Mouse (Mus musculus) natural killer cell, adult 2 months (primary cell): ENCODE measurements around the gene Snip1.

Source experiments
- DNase-seq, 2 experiments: peaks; one replicate each; pipeline ENCODE4 v3.0.0; 2022; ENCODE audit warnings: low spot score in 2 of 2

The Snip1 gene

DNA sequence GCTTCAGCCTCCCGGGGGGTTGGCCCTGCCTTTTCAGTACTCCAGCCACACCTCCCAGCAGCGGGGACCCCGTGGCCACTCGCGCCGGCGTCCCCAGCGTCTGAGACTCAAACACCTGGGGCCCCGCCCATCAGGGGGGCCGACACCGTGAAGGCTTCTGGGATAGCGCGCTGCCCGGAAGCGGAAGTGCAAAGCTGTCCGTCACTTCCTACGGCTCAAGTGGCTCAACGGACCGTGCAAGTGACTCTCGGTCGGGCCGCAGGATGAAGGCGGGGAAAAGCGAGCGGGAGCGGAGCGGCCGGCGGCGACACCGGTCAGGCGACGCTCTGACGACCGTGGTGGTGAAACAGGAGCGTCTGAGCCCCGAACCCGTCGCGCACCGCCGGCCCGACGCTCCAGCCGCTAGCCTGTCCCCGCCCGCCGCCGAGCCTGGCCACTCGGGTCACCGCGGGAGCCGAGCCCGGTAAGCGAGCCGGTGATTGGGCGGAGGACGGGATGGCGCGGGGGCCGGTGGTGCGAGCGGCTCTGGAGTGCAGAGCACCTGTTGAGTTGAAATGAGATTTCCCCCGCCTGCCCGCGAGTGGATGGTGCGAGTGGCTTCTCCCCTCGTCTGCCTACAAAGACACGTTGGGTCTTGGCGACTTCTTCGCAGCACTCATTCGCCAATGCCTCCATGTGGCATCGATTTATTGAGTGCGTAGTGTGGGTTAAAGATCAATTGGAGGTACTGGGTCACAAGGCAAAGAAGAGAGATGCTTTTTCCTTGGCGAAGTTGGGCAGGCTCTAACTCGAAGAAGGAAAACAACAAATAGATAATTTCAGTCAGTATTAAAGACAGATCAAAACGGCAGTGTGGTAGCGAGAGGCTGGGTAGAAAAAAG lies at the start of gene Snip1:
Snip1 (plus strand) TSS at position 183 of the 881 bp plus-strand sequence.
- peak; percentile 90 to 92 for DNase-seq

DNA sequence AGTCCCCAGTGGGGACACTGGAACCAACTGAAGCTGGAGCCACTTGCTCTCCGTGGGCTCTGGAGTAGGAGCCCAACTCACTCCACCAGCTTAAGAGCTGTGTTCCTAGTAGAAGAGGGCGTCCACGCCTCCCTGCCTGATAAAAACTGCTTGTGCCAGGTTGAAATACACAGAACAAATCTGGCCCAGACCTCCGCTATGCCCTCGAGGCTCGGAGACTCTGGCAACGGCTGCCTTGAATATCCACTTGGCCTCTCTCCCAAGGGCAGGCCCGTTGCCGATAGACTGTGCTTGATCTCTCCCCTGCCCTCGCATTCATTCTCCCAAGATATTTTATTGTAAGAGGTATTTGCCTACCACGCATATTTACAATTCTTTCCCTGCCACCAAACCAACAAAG lies 49.0 kb upstream of the Snip1 start:
- DNase-seq, result no peak

DNA sequence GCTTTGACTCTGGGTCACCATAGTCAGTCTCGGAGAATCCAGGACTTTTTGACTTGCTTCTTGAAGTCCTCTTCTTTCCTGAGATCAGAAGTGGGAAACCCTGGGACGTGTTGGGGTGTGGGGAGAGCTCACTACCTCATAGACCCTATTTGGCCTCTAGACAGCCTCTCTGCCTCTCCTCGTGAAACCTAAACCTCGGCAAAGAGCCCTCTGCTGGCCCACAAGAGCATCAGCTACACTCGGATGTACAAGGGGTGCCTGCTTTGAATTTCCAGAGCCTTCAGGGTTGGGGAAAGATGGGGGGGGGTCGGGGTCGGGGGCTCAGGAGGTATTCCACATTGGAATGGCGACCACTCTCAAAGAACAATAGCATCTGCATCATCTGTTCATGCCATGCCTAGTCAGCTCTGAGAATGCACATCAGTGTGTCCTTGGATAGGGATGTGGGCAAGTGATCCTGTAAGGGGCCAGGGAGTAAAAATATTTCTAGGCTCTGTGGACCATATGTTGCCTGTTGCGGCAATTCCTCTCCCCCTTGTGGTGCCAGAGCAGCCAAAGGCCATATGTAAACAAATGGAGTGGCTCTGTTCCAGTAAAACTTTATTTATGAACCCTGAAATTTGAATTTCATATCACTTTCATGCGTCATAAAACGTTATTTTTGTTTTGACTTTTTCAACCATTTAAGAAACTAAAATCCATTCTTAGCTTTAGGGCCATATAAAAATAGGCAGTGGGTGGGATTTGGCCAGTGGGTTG lies 45.5 kb upstream of the Snip1 start:
- DNase-seq, result no peak

DNA sequence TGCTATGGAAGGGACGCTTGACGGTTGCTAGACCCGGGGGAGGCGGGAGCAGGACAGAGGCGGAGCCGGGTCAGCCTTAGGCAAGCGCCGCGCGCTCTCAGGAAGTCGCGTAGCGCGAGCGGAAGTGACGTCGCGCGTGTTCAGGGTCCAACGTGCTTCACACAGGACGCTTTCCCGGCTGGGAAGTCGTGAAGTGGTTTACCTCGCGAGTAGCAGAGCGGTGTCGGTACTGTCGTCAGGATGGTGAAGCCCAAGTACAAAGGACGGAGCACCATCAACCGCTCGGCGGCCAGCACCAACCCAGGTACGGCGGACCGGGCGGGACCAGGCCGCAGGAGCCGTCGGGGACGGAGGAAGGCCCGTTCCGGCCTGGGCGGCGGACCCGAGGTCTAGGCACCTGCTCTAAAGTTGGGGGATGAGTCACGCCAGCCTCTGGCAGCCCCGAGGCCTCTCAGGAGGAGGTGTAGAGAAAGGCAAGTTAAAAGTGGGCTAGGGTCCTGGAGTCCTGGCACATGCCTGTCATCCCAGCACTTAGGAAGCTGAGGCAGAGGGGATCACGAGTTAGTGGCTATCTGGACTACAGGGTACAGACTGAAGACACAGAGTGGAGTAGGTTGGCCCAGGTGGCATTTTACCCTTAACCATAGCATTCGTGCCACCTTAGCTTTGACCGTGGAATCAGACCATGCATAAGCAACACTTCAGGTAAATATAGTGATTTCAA lies 36.4 kb upstream of the Snip1 start:
- peak; percentile 83 to 87 for DNase-seq

DNA sequence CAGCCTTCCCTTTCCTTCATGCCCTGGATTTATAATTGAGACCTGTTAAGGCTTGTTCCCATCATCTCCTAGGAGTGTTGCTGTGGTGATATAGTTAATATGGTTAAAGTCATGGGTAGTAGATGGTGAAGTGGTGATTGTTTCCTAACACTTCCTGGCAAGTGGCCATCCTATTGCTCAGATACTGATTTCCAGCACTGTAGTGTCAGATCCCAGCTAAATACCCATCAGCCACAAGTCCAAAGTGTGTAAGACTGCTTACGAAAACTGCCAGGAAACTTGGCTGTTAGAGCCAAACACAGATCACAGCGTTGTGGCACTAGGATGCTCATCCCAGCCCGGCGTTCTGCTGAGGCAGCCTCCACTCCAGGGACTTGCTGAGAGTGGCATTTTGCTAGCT lies 32.1 kb upstream of the Snip1 start:
- no peak for DNase-seq

DNA sequence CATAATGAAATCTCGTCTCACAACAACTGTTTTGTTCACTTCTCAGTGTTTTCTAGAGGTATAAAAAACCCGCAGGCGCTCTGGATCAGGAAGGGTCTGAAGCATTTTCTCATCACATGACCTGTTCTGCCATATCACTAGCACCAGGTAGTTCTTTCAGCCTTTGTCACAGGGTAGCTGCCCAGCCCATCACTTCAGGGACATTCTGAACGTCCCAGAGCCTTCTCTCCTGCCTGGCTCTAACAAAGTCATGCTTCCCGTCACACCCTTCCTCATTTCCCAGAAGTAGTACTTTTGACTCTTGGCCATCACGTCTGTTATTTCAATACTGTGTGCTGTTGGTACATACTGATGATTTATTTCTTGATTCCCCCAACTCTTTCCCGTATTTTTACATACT lies 22.0 kb upstream of the Snip1 start:
- DNase-seq, result no peak

DNA sequence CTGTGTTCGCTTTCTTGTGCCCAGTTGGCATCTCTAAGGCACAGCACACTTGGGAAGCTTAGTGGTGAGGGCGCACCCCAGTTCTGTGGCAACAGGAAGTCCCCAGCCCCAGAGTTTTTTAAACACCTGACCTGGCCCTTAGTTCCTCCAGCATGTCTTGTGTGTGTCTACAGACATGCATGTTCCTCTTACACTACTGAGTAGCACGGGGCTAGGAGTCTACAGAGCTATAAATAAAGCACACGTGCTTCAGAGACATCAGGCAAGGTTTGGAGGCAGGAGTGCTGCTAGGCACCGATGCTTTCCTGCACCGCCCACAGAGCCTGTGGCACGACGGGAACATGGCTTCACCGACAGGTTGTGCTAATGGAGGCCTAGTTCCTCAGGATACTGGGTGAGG lies 11.1 kb upstream of the Snip1 start:
- DNase-seq, result peak in 1 of 2 experiments; percentile 15

DNA sequence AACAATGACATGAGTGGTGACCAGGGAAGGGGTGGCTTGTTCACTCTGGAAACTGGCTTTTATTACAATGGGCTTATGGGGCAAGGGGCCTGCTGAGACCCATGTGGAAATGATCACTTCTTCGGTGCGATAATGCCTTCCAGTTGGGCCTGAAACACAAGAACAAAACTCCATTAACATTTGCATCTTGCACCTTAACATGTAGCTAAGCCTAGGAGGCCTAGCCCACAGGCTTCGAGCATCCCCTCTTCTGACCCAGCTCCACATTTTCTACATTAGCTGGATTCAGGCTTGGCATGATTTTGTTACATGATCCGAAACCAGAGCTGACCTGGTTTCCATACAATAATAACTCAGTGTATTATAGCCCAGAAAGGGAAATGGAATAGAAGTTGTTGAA lies 10.0 kb upstream of the Snip1 start:
- DNase-seq, result no peak

DNA sequence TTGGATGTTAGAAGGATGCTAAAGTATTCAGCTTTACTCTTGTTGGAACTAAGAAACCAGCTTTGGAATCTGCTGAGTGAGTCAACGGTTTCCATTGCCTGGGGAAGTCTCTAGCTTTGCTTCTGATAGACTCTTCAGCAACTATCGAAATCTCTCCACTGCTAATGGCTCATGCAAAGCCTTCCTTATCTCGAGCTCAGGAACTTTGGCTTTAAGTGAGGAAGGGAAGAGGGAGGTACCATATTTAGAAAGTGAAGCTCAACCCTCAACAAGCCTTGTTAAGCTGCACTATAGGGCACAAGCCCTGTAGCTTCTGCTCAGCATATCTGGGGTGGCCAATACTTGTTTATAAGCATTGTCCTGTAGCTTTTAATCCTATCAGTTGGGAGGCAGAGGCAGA lies 9.2 kb upstream of the Snip1 start:
- no peak for DNase-seq

DNA sequence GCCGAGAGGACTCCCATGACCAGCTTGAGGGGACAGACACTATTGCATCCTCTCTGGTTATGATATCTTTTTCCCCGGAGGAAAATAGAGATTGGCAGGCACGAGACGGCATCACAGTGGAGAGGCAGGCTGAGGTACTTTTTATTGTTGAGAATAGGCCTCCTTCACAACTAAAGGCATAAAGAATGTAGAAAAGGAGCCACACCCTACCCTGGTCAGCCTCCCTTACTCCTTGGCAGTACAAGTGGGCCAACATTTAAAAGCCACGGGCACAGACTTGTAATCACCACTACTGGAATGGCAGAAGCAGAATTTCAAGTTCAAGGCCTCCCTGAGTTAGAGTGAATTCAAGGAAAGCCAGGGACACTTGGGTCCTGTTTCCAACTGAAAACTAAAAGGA lies 8.4 kb upstream of the Snip1 start:
- no peak for DNase-seq

DNA sequence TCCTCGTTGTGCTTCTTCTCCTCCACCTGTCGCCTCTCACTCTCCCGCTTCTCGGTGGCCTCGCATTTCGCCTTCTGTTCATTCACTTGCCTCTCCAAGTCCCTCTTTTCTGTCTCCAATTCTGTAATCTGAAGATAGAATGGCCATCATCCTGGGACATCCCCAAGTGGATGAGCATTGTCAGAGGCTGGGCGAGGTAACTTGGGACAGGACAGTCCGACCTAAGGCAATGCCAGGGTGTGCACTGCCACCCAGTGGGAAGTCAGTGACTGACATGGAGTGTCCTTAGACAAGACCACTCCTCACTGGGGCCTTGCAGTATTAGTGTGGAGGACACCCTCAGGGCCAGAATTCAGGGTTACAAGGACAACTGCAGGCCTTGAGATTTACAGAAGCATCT lies 7.4 kb upstream of the Snip1 start:
- DNase-seq, result peak in 1 of 2 experiments; percentile 35

DNA sequence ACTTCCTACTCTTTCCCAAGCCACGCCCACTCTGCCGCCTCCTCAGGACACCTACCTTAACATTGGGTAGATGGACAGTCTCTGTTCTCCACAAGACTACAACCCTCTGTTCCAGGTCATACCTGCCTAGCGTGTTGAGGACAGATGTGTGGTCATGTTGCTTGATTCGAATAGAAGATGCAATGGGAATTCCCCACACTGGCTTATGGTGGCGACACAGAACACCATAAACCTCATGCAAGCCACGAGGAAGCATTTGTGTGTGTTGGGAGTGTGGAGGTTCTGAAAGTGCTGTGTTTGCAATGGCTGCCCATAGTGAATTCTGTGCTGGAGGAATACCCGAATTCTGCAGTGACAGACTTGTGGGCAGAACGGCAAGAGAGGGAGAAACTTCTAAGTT lies 2.6 kb upstream of the Snip1 start:
- no peak for DNase-seq

DNA sequence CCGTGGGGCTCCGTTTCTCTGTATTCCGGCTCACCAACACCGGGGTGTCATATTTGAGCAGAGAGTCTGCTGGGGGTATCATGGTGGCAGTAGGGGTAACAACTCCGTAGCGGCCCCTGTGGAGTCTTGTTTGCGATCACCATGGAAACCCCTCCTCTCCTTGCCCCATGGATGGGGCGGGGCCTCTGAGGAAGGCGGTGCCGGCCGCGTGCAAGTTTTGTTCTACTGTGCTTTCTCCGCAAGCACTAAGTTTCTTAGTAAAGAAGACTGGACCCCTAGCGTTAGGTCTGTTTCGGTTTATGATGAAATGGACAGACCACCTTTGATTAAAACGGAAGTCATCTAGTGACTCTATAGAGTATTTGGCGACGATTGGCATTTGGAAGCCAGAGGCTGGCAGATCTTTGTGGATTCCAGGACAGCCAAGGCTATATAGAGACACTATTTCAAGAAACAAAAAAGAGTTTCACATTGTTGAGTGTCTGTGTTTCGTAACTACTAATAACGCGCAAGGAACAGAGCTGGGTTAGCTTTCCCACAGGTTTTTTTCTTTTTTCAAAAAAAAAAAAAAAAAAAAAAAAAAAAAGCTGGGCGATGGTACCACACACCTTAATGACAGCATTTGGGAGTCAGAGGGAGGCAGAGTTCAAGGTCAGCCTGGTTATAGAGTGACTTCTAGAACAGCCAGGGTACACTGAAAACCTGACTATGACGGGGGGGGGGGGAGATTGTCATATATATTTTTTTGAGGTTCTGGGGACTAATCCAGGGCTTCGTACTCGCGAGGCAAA lies 760 bp upstream of the Snip1 start, which contains the start of gene Dnali1:
Dnali1 (minus strand) TSS at position 187 of the 791 bp plus-strand sequence.
- peak; percentile 52 to 65 for DNase-seq

DNA sequence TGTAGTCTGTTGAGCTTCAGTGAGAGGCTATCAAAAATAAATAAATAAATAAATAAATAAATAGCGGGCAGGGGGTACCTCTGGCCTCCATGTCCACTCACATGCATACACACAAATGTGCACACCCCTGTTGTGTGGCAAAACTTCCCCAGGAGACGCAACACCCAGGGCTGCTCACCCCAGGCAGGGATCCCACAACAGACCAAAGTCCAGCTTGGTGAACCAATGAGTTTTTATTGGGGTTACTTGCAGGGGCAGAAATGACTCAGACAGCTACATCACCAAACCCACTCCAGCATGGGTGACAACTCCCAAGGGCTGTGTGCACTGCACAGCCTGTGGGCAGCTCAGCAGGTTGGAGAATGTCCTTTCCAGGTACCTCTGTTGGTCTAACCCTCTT lies 11.2 kb downstream of the Snip1 start:
- no peak for DNase-seq

DNA sequence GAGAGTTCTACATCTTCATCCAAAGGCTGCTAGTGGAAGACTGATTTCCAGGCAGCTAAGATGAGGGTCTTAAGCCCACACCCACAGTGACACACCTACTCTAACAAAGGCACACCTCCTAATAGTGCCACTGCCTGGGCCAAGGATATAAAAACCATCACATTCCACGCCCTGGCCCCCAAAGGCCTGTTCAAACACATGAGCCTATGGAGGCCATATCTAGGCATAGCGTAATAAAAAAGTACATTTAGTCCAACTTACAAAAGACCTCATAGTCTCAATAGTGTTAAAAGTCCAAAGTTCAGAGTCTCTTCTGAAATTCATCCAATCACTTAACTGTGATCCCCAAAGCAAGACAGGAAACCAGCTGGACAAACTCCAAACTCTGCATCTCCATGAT lies 12.2 kb downstream of the Snip1 start:
- no peak for DNase-seq

DNA sequence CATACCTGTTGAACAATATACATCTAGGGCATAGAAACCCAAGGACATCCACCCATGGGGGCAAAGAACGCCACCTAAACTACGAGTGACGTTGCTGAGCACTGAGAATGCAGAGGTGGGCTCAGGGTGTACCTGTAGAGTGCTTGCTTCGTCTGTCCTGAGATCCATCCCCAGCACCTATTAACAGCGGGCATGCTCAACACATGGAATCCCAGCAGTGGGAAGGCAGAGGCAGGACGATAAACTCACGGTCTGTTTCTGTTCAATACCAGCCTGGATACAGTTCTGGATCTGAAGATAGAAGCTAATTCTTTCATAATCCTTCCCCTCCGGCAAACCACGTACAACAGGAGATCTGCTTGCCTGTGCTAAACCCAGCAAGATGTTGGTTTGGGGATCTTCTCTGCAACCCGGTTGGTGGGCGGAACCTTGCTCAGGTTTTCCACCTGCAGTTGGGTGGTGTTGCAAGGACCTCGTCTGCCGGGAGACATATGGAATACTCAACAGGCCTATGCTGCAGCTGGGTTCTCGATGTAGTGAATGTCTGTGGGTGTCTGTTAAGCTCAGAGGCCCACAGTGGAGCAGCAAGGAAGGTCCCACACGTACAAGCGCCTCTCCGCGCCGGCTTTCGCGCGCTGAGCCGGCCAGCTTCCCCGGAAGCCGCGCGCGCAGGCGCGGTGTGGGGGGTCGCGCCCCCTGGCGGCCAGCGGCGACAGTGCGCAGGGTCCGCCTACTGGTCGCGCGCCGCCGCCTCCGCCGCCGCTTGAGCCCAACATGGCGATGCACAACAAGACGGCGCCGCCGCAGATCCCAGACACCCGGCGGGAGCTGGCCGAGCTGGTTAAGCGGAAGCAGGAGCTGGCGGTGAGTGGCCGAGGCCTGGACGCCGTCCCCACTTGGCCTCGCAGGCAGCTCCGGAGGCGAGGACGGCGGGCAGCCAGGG lies 18.2 kb downstream of the Snip1 start, which contains the start of gene Meaf6:
Meaf6 (plus strand) TSS at position 732 of the 943 bp plus-strand sequence.
- peak; percentile 86 to 90 for DNase-seq

DNA sequence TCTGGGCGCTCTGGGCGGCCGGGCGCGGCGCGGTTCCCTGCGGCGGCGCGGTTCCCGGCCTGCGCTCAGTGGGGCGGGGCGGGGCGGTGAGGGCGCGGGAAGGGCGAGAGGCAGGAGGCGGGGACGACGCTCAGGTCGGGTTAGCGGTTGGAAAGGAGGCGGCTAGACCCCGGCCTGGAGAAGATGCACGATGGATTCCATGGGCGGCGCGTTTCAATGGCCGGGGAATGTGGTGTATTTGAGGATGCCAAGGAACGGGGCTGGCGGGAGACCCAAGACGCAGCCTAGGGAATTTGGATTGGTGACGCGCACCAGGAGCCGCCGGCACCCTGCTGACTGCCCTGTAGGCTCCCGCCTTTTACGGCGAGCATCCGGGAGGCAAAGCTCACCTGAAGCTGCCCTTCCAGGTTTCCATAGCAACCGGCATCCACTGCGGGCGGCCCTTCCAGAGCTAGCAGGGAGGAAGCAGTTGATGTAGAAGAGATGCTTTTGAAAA lies 18.9 kb downstream of the Snip1 start:
- DNase-seq, result peak; percentile 10 to 29

DNA sequence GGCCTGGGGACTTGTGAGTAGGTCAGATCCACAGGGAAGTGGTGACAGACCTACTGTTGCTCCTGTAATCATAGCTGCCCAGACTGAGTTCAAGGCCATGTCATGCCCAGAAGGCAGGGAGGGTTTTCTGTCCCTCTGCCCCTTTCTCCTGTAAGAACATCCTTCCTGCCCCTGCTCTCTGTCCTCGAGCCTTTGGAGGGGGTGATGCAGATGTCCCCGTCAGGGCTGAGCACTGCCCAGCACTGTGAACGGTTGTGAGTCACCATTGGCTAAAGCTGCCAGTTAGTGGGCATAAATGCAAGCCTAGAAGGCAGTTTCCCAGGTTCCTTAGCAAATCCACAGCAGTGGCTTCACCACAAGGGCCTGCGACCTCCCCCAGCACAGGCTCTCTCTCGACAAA lies 26.6 kb downstream of the Snip1 start:
- no peak for DNase-seq

DNA sequence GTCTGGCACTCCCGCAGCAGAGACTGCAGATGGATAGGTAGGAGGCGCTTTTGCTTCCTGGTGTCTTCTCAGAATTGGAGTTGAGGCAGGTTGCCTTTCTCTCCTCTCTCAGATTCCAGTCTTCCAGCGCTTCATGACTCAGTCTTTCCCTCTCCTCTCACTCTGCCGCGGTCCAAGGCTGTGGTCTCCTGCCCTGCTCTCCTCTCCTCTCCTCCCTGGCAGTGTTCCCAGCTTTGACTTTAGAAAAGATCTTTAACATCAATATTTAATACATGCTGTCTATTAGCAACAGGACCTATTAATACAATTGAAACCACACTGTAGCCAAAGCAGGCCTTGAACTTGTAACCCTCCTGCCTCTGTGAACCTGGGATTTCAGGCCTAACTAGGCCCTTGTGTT lies 29.6 kb downstream of the Snip1 start:
- no peak for DNase-seq

DNA sequence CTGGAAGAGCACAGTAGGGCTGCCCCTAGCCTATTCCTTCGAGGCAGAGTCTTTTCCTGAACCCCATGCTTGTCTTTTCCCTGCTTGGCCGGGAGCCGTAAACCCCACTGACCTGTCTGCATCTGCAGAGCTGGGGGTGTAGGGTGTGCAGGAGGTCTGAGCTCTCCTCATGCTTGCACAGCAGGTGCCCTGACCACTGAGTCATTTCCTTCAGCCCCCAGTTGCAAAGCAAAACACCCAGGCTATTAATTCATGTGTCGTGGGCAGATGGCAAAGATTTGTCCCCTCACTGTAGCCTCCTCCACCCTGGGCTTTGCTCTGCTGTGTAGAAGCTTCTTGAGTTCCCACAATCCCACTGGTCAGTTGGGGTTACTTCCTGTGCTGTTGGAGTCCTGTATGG lies 30.9 kb downstream of the Snip1 start:
- no peak for DNase-seq
